Mouse (Mus musculus) lung, postnatal 0 days (tissue): ENCODE results near the gene Mindy2. TPM values are rescaled to one million over a fixed set of nuclear protein-coding genes. Genes with fewer than 3 reads are reported as not detected.

Source experiments
- ATAC-seq: fragments of 200-750 bp; cut with Nextera tagmentation; 2 replicates; pipeline ENCODE4 v1.8.0; 2017; ENCODE audit warnings: moderate library complexity
- DNase-seq: peaks from one replicate; pipeline ENCODE4 v3.0.0-alpha.2; 2016; ENCODE audit warnings: low spot score
- H3K27ac ChIP-seq: fragments of 300-500 bp; sonication (generic); 2 replicates; pipeline ENCODE4 v1.5.1; 2014; ENCODE audit warnings: antibody characterized with exemption, mild to moderate bottlenecking, low read length, mixed read lengths
- H3K27me3 ChIP-seq: fragments of 300-500 bp; sonication (generic); replicated peaks from 2 replicates; pipeline ENCODE4 v1.6.1; 2014; ENCODE audit warnings: low read length, mixed read lengths; ENCODE audit not compliant: insufficient read depth
- H3K36me3 ChIP-seq: fragments of 300-500 bp; sonication (generic); 2 replicates; pipeline ENCODE4 v1.6.1; 2014; ENCODE audit warnings: low read length, mixed read lengths; ENCODE audit not compliant: insufficient read depth
- H3K4me1 ChIP-seq: fragments of 300-500 bp; sonication (generic); 2 replicates; pipeline ENCODE4 v1.6.1; 2014; ENCODE audit warnings: antibody characterized with exemption, low read depth, low read length, mixed read lengths; ENCODE audit not compliant: insufficient read depth
- H3K4me2 ChIP-seq: fragments of 300-500 bp; sonication (generic); replicated peaks from 2 replicates; pipeline ENCODE4 v1.6.1; 2014; ENCODE audit warnings: low read depth, mild to moderate bottlenecking, low read length, moderate library complexity, mixed read lengths
- H3K4me3 ChIP-seq: fragments of 300-500 bp; sonication (generic); 2 replicates; pipeline ENCODE4 v1.5.1; 2014; ENCODE audit warnings: low read depth, low read length
- H3K9ac ChIP-seq: fragments of 300-500 bp; sonication (generic); replicated peaks from 2 replicates; pipeline ENCODE4 v1.6.1; 2014; ENCODE audit warnings: low read depth, mild to moderate bottlenecking
- H3K9me3 ChIP-seq: fragments of 300-500 bp; sonication (generic); 2 replicates; pipeline ENCODE4 v1.6.1; 2016; ENCODE audit warnings: low read length, mixed read lengths
- CTCF ChIP-seq: IDR thresholded peaks from 2 replicates; pipeline ENCODE4 v1.5.1; 2016; ENCODE audit warnings: antibody characterized with exemption, mild to moderate bottlenecking
- EP300 ChIP-seq: IDR thresholded peaks from 2 replicates; pipeline ENCODE4 v1.6.1; 2016; ENCODE audit warnings: antibody characterized with exemption, mild to moderate bottlenecking, control low read depth
- WGBS: fragments of 180-500 bp; shearing (Covaris S2); extraction: QIAGEN DNeasy Blood & Tissue Kit; methylation state at CpG from one replicate; pipeline ENCODE4 v1.1.7; 2014; 5-methylcytosine and 5-hydroxymethylcytosine counted together
- polyA plus RNA-seq: library from polyadenylated mRNA; unstranded; fragments of >200 nt; fragmentation: Nextera tagmentation; extraction: Ambion mirVana; gene quantifications from 2 replicates; pipeline ENCODE4 v1.2.1, GENCODE M21; 2015

The Mindy2 gene
- polyA plus RNA-seq, 1 experiment from 2014 or later: 18.9 TPM

DNA sequence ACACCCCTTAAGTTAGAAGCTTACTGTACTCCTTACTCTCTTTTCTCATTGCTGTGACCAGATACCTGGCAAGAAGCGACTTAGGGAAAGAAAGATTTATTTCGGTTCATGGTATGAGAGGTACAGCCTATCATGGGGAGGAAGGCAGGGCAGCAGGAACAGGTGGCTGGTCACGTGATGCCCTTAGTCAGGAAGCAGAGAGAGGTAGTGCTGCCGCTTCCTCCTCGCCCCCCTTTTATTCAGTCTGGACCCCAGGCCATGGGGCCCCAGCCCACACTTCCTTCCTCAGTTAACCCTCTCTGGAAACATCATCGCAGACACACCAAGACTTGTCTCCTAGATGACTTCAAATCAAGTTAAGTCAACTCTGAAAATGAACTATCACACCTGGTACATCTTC lies 14.3 kb upstream of the Mindy2 start:
- H3K9me3 ChIP-seq: no peaks in the 10 kb centered on the region
- no peak for TF ChIP-seq CTCF
- TF ChIP-seq EP300: no peak
- no peaks in the 10 kb centered on the region for H3K36me3 ChIP-seq
- WGBS: 49% methylated on average over 6 of the region's 6 CpGs
- ATAC-seq (no peak), DNase-seq (no peak)
- no peak overlapping the region for H3K4me2 ChIP-seq
- no peaks in the 10 kb centered on the region for H3K4me1 ChIP-seq
- H3K4me3 ChIP-seq: no peak overlapping the region
- H3K27ac ChIP-seq: no peak overlapping the region
- no peaks in the 10 kb centered on the region for H3K27me3 ChIP-seq
- no peak overlapping the region for H3K9ac ChIP-seq

DNA sequence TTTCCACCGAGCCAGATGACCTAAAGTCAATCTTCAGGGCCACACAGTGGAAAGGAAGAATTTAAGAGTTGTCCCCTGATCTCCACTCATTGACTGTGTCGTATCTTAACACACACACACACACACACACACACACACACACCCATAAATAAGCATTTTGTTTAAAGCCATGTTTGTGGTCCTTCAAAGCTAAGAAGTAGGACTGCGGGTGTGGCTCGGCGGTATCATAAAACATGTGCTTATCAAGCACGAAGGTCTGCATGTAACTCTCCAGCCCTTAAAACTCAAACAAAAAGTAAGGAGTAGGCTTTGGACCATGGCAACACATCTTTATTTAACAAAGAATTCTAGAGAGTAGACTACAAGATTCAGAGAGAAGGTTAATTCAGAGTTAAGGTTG lies 13.4 kb upstream of the Mindy2 start:
- no peak for DNase-seq
- Histone ChIP-seq H3K4me3 (no peak overlapping the region), H3K9me3 (no peaks in the 10 kb centered on the region), H3K27me3 (no peaks in the 10 kb centered on the region), H3K36me3 (no peaks in the 10 kb centered on the region), H3K9ac (no peak overlapping the region), H3K27ac (no peak overlapping the region), H3K4me2 (no peak overlapping the region), H3K4me1 (no peaks in the 10 kb centered on the region)
- WGBS: 78% methylated on average over 6 of the region's 6 CpGs
- no peak for ATAC-seq
- no peak for TF ChIP-seq EP300
- TF ChIP-seq CTCF: no peak

- no peak overlapping the region for H3K9ac ChIP-seq
- no peaks in the 10 kb centered on the region for H3K4me1 ChIP-seq
- H3K27me3 ChIP-seq: no peaks in the 10 kb centered on the region
- H3K4me2 ChIP-seq: no peak overlapping the region
- H3K27ac ChIP-seq: no peak overlapping the region
- TF ChIP-seq EP300: no peak
- no peak for TF ChIP-seq CTCF
- ATAC-seq: no peak
- H3K36me3 ChIP-seq: no peaks in the 10 kb centered on the region
- DNase-seq: no peak
- H3K9me3 ChIP-seq: no peaks in the 10 kb centered on the region
- no peak overlapping the region for H3K4me3 ChIP-seq
- 53% methylated on average over 2 of the region's 2 CpGs for WGBS
Observed at GRCm38 (mm10) chr9:70669197-70669596, 12.2 kb upstream of the Mindy2 start.

GRCm38 (mm10) chr9:70668048-70668447 lies 11.1 kb upstream of the Mindy2 start:
- Histone ChIP-seq H3K9ac (no peak overlapping the region), H3K4me1 (no peaks in the 10 kb centered on the region), H3K4me3 (no peak overlapping the region), H3K4me2 (no peak overlapping the region), H3K27ac (no peak overlapping the region), H3K27me3 (no peaks in the 10 kb centered on the region), H3K9me3 (no peaks in the 10 kb centered on the region), H3K36me3 (no peaks in the 10 kb centered on the region)
- ATAC-seq (no peak), DNase-seq (no peak)
- TF ChIP-seq EP300 (no peak), CTCF (peak; percentile 60)

GRCm38 (mm10) chr9:70666811-70667210 lies 9.8 kb upstream of the Mindy2 start:
- Histone ChIP-seq H3K27me3 (no peaks in the 10 kb centered on the region), H3K4me3 (no peak overlapping the region), H3K4me1 (no peaks in the 10 kb centered on the region), H3K27ac (no peak overlapping the region), H3K9ac (no peak overlapping the region), H3K9me3 (no peaks in the 10 kb centered on the region), H3K36me3 (no peaks in the 10 kb centered on the region), H3K4me2 (no peak overlapping the region)
- DNase-seq (no peak), ATAC-seq (no peak)
- WGBS: 50% methylated on average over 7 of the region's 7 CpGs
- TF ChIP-seq EP300 (no peak), CTCF (no peak)

GRCm38 (mm10) chr9:70665372-70666145 lies 8.6 kb upstream of the Mindy2 start:
- Histone ChIP-seq H3K36me3 (no peaks in the 10 kb centered on the region), H3K27ac (no peak overlapping the region), H3K9ac (no peak overlapping the region), H3K27me3 (no peaks in the 10 kb centered on the region), H3K4me1 (no peaks in the 10 kb centered on the region), H3K4me3 (no peak overlapping the region), H3K4me2 (no peak overlapping the region), H3K9me3 (no peaks in the 10 kb centered on the region)
- TF ChIP-seq CTCF: no peak
- TF ChIP-seq EP300: no peak
- WGBS: 69% methylated on average over 16 of the region's 16 CpGs
- DNase-seq (no peak), ATAC-seq (no peak)

DNA sequence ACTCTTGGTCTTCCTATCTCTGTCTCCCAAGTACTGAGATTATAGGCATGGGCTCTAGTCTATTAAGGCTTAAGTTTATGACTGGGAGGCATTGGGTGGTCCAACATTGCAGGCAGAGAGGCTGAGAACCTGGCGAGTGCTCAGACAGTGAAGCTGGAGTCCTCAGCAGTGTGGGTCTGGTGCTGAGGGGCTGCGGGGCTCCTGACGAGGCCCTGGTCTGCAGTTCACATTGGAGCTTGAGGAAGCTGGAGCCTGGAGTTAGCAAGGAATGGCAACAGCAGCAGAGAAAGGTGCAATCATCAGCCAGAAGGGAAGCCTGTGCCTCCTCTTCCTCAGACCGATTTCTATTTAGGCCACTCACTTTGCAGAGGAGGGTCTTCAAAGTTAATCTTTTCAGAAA lies 7.9 kb upstream of the Mindy2 start:
- no peak overlapping the region for H3K27ac ChIP-seq
- ATAC-seq: no peak
- TF ChIP-seq CTCF (no peak), EP300 (no peak)
- H3K4me2 ChIP-seq: no peak overlapping the region
- no peak for DNase-seq
- H3K9me3 ChIP-seq: no peaks in the 10 kb centered on the region
- H3K9ac ChIP-seq: no peak overlapping the region
- H3K4me1 ChIP-seq: no peaks in the 10 kb centered on the region
- no peak overlapping the region for H3K4me3 ChIP-seq
- no peaks in the 10 kb centered on the region for H3K27me3 ChIP-seq
- WGBS: 72% methylated on average over 4 of the region's 4 CpGs
- no peaks in the 10 kb centered on the region for H3K36me3 ChIP-seq
